Mouse (Mus musculus): ENCODE results near the gene Loxl1. TPM values are rescaled to one million over a fixed set of nuclear protein-coding genes. Genes with fewer than 3 reads are reported as not detected.
"Not testable (repeated sequence)": the region's sequence is repeated elsewhere in the genome, so short reads cannot be mapped to it uniquely, and the experiment has no call there.

Gene Loxl1
- total and polyA plus RNA-seq, 2 experiments from 2014 or later, result 7.0 to 10.6 TPM

DNA sequence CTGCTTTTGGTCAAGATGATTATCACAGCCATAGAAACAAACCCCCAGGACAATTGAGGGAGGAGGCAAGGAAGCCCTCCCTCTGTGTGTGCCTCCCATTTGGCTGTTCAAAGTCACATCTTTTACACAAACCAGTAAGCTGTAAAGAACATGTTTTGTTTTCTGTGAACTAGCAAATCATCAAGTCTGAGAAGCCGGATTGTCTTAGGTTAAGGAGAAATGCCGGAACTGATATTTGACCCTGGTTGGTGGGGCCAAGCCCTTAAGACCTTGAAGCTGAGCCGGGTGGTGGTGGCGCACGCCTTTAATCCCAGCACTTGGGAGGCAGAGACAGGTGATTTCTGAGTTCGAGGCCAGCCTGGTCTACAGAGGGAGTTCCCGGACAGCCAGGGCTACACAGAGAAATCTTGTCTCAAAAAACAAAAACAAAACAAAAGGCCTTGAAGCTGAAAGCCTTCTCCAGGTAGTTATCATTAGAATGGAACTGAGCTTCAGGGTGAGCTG, 38.8 kb downstream of the Loxl1 start:
- H3K27ac ChIP-seq (ENCODE audit: low read depth, low read length), result no peak overlapping the region

GRCm38 (mm10) chr9:58272855-58273254, 40.1 kb downstream of the Loxl1 start:
- Histone ChIP-seq H3K4me1 (ENCODE audit: insufficient read depth, low read length) (no peaks in the 10 kb centered on the region), H3K4me3 (ENCODE audit: low read depth, low read length) (no peak overlapping the region), H3K4me2 (ENCODE audit: low read depth, low read length, poor library complexity, severe bottlenecking) (no peak overlapping the region), H3K9ac (replicated peaks; ENCODE audit: low read length, poor library complexity, severe bottlenecking) (no peak overlapping the region), H3K27me3 (ENCODE audit: insufficient read depth, low read length) (no peaks in the 10 kb centered on the region), H3K27ac (ENCODE audit: low read depth, low read length) (no peak overlapping the region), H3K36me3 (ENCODE audit: insufficient read depth, low read length) (no peaks in the 10 kb centered on the region), H3K9me3 (ENCODE audit: low read length) (no peaks in the 10 kb centered on the region)
- WGBS, result 76% methylated on average over 9 of the region's 9 CpGs
- no peak for TF ChIP-seq CTCF (IDR thresholded peaks at IDR 0.05)
- no peak for ATAC-seq (ENCODE audit: low FRiP score)
- DNase-seq (ENCODE audit: low spot score), result no peak

More for the DNA sequence above, 38.8 kb downstream of the Loxl1 start:
- H3K9ac ChIP-seq (replicated peaks; ENCODE audit: low read length, poor library complexity, severe bottlenecking), result no peak overlapping the region
- H3K36me3 ChIP-seq (ENCODE audit: insufficient read depth, low read length), result no peaks in the 10 kb centered on the region
- H3K4me2 ChIP-seq (ENCODE audit: low read depth, low read length, poor library complexity, severe bottlenecking), result no peak overlapping the region
- ATAC-seq (ENCODE audit: low FRiP score) (no peak), DNase-seq (ENCODE audit: low spot score) (no peak)
- no peaks in the 10 kb centered on the region for H3K27me3 ChIP-seq (ENCODE audit: insufficient read depth, low read length)
- no peaks in the 10 kb centered on the region for H3K4me1 ChIP-seq (ENCODE audit: insufficient read depth, low read length)
- no peaks in the 10 kb centered on the region for H3K9me3 ChIP-seq (ENCODE audit: low read length)
- TF ChIP-seq CTCF (IDR thresholded peaks at IDR 0.05), result no peak
- 86% methylated on average over 7 of the region's 7 CpGs for WGBS
- no peak overlapping the region for H3K4me3 ChIP-seq (ENCODE audit: low read depth, low read length)

DNA sequence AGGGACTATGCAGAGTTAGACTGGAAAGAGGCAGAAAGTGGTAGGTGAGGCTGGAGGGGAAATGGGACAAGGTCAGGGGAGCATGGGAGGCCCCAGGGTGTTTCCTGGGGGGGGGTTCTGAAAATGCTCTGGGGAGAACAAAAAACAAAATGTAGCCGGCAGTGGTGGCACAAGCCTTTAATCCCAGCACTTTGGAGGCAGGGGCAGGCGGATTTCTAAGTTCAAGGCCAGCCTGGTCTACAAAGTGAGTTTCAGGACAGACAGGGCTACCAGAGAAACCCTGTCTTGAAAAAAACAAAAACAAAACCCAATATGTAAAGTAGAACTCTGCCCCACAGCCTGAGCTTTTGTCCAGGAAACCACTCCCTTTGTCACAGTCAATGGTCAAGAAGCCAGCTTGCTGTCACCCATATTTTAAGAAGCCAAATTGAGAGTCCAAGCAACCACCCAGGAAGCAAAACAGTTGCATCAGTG, 40.9 kb downstream of the Loxl1 start:
- H3K9ac ChIP-seq (replicated peaks; ENCODE audit: low read length, poor library complexity, severe bottlenecking), result no peak overlapping the region
- no peaks in the 10 kb centered on the region for H3K27me3 ChIP-seq (ENCODE audit: insufficient read depth, low read length)
- WGBS, result 73% methylated on average over 2 of the region's 2 CpGs
- no peak overlapping the region for H3K27ac ChIP-seq (ENCODE audit: low read depth, low read length)
- H3K9me3 ChIP-seq (ENCODE audit: low read length), result no peaks in the 10 kb centered on the region
- TF ChIP-seq CTCF (IDR thresholded peaks at IDR 0.05), result no peak
- H3K4me1 ChIP-seq (ENCODE audit: insufficient read depth, low read length), result no peaks in the 10 kb centered on the region
- no peak overlapping the region for H3K4me3 ChIP-seq (ENCODE audit: low read depth, low read length)
- H3K4me2 ChIP-seq (ENCODE audit: low read depth, low read length, poor library complexity, severe bottlenecking), result no peak overlapping the region
- no peaks in the 10 kb centered on the region for H3K36me3 ChIP-seq (ENCODE audit: insufficient read depth, low read length)
- DNase-seq (ENCODE audit: low spot score) (no peak), ATAC-seq (ENCODE audit: low FRiP score) (no peak)

DNA sequence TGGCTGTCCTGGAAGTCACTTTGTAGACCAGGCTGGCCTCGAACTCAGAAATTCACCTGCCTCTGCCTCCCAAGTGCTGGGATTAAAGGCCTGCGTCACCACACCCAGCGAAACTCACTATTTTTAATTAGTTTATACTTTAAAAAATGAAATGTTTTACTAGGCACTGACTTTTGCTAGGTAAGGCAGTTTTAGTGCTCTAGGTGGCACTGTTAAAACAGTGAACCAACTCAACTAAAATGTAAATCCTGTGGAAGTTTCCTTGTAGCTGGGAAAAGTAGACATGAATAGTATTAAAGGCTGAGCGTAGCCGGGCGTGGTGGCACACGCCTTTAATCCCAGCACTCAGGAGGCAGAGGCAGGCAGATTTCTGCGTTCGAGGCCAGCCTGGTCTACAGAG, 41.4 kb downstream of the Loxl1 start:
- H3K4me2 ChIP-seq (ENCODE audit: low read depth, low read length, poor library complexity, severe bottlenecking); H3K27me3 ChIP-seq (ENCODE audit: insufficient read depth, low read length); H3K9me3 ChIP-seq (ENCODE audit: low read length); H3K4me3 ChIP-seq (ENCODE audit: low read depth, low read length); H3K4me1 ChIP-seq (ENCODE audit: insufficient read depth, low read length); DNase-seq (ENCODE audit: low spot score); H3K9ac ChIP-seq (replicated peaks; ENCODE audit: low read length, poor library complexity, severe bottlenecking); ATAC-seq (ENCODE audit: low FRiP score); H3K27ac ChIP-seq (ENCODE audit: low read depth, low read length); H3K36me3 ChIP-seq (ENCODE audit: insufficient read depth, low read length): not testable (repeated sequence)
- peak; percentile 42 for TF ChIP-seq CTCF (IDR thresholded peaks at IDR 0.05)
- 92% methylated on average over 9 of the region's 9 CpGs for WGBS

DNA sequence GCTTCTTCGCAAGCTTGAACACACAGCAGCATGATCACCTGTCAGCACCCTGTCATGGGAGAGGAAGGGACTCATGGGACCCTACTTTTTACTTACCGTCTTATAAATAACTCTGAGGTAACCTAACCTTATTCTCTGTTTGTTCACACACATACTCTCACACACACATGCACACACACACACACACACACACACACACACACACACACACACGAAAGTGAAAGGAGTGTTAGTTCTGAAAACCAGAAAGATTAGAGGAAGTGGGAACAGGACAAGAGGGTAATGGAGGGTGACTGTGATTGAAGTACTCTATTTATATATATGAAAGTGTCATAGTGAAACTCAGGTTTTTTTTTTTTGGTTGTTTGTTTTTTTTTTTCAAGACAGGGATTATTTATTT, 41.9 kb downstream of the Loxl1 start:
- H3K9ac ChIP-seq (replicated peaks; ENCODE audit: low read length, poor library complexity, severe bottlenecking), result no peak overlapping the region
- no peak overlapping the region for H3K27ac ChIP-seq (ENCODE audit: low read depth, low read length)
- no peaks in the 10 kb centered on the region for H3K4me1 ChIP-seq (ENCODE audit: insufficient read depth, low read length)
- ATAC-seq (ENCODE audit: low FRiP score) (no peak), DNase-seq (ENCODE audit: low spot score) (no peak)
- no peak overlapping the region for H3K4me2 ChIP-seq (ENCODE audit: low read depth, low read length, poor library complexity, severe bottlenecking)
- 87% methylated on average over 3 of the region's 3 CpGs for WGBS
- no peaks in the 10 kb centered on the region for H3K36me3 ChIP-seq (ENCODE audit: insufficient read depth, low read length)
- no peak overlapping the region for H3K4me3 ChIP-seq (ENCODE audit: low read depth, low read length)
- no peaks in the 10 kb centered on the region for H3K9me3 ChIP-seq (ENCODE audit: low read length)
- no peak for TF ChIP-seq CTCF (IDR thresholded peaks at IDR 0.05)
- no peaks in the 10 kb centered on the region for H3K27me3 ChIP-seq (ENCODE audit: insufficient read depth, low read length)

GRCm38 (mm10) chr9:58270081-58270480, 42.9 kb downstream of the Loxl1 start:
- no peaks in the 10 kb centered on the region for H3K4me1 ChIP-seq (ENCODE audit: insufficient read depth, low read length)
- H3K27ac ChIP-seq (ENCODE audit: low read depth, low read length), result no peak overlapping the region
- H3K36me3 ChIP-seq (ENCODE audit: insufficient read depth, low read length), result no peaks in the 10 kb centered on the region
- H3K9me3 ChIP-seq (ENCODE audit: low read length), result no peaks in the 10 kb centered on the region
- DNase-seq (ENCODE audit: low spot score) (no peak), ATAC-seq (ENCODE audit: low FRiP score) (no peak)
- H3K27me3 ChIP-seq (ENCODE audit: insufficient read depth, low read length), result no peaks in the 10 kb centered on the region
- no peak overlapping the region for H3K4me2 ChIP-seq (ENCODE audit: low read depth, low read length, poor library complexity, severe bottlenecking)
- H3K9ac ChIP-seq (replicated peaks; ENCODE audit: low read length, poor library complexity, severe bottlenecking), result no peak overlapping the region
- 50% methylated on average over 3 of the region's 3 CpGs for WGBS
- H3K4me3 ChIP-seq (ENCODE audit: low read depth, low read length), result no peak overlapping the region
- TF ChIP-seq CTCF (IDR thresholded peaks at IDR 0.05), result no peak
